Mouse (Mus musculus) spleen, adult 12 weeks (tissue): Measurements from ENCODE around the gene Kel.

Experiments
- DNase-seq: peaks from one replicate; pipeline ENCODE4 v3.0.0; 2022; ENCODE audit warnings: low spot score

The Kel gene

DNA sequence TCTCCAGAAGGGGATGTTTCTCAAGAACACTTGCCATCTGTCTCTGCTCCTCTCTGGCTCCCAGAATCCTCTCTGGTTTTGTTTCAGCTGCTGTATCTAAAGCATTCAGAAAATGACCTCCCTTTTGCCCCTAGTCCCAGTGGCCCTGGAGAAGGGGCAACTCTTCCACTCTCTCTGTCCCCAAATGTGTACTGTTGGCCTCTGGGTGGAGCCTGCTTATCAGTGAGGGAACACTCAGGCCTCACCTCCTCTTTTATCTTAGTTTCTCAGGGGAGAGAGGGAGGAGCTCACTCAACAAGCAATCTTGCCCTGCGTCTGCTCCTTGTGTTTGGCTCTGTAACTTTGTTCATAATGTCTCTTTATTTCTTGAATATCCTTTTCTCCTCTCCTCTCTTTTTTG is at the start of gene Kel:
Gene Kel (minus strand): TSS at position 217 of the 400 bp plus-strand sequence.
- peak; percentile 67 for DNase-seq

DNA sequence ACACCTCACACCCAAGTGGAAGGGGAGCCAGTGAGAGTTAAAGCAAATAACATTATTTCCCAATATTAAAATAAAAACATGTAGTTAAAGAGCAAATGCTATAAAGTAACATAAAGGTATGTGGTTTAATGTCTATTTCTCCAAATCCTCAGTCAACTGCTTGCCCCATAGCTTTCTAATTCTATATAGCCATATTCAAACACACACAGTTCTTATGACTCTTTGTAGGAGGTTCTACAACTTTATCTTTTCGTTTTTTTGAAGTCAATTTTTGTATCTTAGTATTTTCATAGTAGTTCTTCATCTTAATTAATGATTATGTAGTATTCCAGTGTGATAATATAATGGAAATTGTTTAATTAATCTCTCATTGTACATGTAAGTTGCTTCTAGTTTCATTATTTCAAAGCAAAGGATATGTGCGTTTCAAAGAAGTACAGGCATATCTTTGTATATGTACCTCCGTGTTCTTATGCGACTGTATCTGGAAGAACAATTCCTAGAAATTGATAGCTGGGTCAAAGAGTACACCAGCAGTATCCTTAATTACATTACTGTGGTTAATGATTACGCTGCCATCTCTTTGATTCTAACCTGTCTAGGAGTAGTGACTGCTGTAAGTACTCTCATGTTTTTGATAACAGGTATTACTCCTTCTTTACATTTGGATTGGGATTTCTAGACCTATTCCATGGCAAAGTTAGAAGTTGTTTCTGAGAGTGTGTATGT is 40.7 kb upstream of the Kel start:
- DNase-seq: no peak

DNA sequence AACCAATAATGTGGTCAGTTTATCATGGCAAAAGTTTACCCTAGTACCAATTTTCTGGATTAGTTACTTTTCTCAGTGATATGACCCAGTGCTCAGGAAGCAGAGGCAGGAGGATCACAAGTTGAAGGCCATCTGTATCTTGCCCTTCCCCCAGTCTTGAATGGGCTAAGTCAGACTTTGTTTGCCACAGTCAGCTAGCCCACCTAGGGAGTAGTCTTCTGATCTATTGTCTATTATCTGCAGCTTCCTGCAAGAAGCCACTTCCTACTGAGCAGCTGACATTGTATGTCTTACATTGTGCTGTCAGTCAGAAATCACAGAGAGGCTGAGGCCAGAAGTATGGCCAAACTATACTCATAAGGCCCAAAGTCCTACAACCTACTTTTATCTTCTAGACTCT is 37.0 kb upstream of the Kel start:
- DNase-seq: no peak

DNA sequence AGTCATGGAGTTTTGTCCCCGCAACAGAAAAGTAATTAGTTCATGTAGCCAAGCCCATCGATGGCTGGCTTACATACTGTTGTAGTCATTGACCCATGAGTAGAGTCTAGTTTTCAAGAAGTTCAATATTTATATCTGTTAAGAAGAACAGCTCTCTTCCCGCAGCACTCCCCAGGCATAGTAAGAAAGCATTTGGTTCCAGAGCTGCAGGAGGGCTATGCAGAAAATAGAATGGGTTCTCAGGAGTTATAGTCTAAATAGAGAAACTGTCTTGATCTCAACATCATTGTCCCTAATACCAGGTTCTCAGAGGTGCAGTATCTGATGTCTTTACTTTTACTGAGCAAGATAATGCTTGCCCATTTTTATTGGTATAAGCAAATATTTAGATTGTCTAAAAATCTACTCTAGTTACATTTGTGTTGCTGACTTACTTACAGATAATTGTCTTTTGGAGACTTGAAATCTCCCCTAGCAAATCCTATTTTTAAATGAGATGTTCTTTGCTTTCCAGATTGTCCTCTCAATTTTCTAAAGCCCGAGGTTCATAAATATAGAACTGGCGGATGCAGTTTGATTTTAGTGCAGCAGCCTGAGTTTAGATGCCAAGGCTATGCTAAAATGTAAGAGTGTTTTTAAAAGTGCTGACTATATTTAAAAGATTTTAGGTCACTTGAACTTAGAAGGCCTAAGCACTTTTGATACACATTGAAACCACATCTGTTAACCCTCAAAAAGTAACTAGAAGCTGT is 30.8 kb upstream of the Kel start:
- no peak for DNase-seq

DNA sequence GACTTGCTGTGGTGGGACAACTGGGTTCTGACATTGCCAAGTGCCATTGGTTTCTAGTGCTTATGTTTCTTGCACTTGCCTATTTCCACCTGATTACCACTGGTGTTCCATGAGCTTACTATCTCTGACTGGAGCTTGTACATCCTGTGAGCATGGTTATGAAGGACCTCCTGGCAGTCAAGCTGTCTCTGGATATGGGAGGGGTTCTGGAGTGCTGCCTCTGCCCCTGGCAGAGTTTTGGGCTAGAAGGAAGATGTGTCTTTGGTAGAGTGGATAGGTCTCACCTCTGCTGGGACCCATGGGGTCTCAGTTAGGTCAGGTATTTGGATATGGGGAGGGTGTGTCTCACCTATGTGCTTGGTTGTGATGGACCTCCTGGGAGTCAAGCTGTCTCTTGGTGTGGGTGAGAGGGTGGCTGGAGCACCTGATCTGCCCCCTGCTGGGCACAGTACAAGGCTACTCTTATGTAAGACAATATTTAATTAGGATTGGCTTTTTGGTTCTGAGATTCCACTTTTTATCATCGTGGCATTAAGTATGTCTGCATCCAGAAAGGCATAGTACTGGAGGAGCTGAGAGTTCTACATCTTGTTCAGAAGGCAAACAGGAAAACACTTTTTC is 24.0 kb upstream of the Kel start:
- no peak for DNase-seq

DNA sequence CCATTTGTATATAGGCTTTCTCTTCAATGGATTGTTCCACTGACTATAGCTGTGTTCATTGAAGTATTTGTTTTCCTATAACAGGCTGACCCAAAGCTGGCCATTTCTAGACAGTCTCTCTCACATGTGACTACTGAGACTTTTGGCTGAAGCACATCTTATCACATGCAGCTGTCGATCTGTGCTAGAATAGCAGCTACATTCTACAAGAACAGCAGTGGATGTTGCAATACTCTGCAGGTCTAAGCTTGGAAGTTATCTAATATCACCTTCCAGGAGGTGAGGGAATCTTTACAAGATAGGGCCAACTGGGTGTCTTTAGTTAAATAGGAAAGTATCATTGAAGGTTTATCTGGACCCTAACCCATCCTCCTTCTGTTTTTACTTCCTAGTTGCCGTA is 17.3 kb upstream of the Kel start:
- DNase-seq: no peak

GRCm38 (mm10) chr6:41710281-41710680 is 6.1 kb upstream of the Kel start:
- no peak for DNase-seq

GRCm38 (mm10) chr6:41706275-41706674 is 2.1 kb upstream of the Kel start:
- peak; percentile 42 for DNase-seq

DNA sequence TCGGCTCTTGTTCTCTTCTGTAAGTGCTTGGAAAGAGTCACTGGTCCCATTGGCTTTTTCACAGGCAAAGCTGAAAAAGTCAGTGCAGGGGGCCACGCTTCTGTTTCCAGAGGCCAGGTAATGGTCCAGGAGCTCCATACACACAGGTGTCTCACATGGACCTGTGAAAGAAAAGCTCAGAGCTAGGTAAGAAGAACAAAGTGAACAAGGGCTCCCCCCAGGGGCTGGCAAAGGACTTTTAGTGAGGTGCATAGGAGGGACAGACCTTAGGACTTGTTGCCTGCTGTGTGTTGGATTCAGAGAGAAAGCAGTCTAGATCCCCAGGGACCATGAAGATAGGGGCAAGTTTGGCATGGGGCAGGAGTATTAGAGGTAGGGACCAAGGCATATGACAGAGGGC is 1.2 kb downstream of the Kel start:
- DNase-seq: peak; percentile 66

GRCm38 (mm10) chr6:41701245-41701644 is 2.9 kb downstream of the Kel start:
- DNase-seq: no peak

- DNase-seq: no peak
Measured at GRCm38 (mm10) chr6:41694407-41694806, 9.7 kb downstream of the Kel start.

GRCm38 (mm10) chr6:41692200-41692599 is 11.9 kb downstream of the Kel start:
- DNase-seq: no peak

- no peak for DNase-seq
Measured at GRCm38 (mm10) chr6:41685596-41685995, 18.5 kb downstream of the Kel start.

- DNase-seq: no peak
Measured at GRCm38 (mm10) chr6:41684911-41685310, 19.2 kb downstream of the Kel start.

DNA sequence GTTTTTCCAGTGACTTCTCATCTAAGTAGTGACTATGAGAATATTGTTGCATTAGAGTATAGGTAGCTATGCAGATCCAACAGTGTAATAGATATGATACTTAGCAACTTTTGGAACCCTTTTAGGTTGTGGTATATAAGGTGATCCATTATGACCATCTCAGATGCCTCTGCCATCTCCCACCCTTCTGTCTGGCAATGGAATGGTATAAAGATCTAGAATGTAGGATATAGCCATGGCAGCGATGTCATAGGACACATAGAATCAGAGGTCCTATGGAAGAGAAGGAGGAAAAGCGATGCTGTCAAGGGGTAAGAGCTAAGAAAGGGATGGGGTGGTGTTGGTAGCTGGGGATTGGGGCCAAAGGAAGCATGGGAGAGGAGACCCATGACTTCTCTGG is 20.0 kb downstream of the Kel start, which contains the start of gene Llcfc1:
Gene Llcfc1 (plus strand): TSS at position 301 of the 400 bp plus-strand sequence.
- no peak for DNase-seq

DNA sequence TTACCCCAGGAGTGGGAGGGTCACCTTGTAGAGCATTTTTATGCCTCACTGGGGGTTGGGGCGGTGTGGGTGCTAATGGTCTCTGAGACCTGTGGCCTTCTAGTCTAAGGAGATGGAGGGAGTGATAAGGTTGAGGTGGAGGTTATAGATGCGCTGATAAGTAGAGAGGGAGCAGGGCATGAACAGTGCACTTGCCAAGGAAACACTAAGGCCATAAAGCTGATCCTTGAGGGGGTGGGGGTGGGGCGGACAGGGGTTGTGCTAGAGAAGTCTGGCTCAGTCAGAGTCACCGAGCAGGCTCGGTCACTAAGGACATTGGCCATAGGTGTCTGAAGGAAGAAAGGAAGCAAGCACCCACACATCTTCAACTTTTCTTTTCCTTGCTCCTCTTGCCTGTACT is 22.5 kb downstream of the Kel start:
- no peak for DNase-seq

DNA sequence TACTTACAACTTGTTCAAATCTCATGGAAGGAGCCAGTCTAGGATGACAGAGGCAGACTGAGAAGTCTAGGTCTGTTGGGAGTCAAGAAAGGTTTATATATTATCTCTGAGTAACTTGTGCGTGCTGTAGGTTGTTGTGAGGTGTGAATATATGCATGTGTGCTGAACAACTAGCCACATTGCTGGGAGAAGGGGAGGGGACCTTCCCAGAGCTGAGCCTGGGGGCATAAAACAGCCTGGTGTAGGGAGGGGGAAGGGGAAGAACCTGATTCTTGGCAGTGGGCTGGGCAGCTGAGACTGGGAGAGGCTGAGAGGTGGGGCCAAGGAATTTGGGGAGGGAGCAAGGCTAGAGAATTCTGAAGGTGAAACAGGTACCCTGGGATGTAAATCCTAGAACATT is 23.5 kb downstream of the Kel start, which contains the start of gene Trpv5:
Gene Trpv5 (minus strand): TSS at position 101 of the 400 bp plus-strand sequence.
- no peak for DNase-seq

DNA sequence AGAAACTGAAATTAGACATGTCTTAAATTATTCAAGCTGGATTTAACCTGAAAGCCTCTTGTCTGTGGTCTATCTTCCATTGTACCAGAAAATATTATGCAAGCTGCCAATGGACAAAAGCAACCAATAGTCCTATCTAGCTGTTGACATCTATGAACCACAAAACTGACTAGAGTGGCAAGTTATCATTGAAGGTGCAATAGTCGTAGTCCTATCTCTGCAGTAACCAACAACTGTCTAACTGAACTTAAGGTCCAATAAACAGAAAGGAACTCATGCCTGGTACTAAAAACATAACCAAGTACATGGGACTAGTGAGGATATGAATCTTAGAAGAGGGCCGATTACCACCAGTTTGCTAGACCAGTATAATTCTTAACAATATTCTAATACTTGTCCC is 27.6 kb downstream of the Kel start:
- DNase-seq: no peak

- DNase-seq: no peak
Measured at GRCm38 (mm10) chr6:41662320-41662719, 41.8 kb downstream of the Kel start.

GRCm38 (mm10) chr6:41658487-41658886 is 45.7 kb downstream of the Kel start:
- DNase-seq: no peak

- no peak for DNase-seq
Measured at GRCm38 (mm10) chr6:41654648-41655047, 49.5 kb downstream of the Kel start.

DNA sequence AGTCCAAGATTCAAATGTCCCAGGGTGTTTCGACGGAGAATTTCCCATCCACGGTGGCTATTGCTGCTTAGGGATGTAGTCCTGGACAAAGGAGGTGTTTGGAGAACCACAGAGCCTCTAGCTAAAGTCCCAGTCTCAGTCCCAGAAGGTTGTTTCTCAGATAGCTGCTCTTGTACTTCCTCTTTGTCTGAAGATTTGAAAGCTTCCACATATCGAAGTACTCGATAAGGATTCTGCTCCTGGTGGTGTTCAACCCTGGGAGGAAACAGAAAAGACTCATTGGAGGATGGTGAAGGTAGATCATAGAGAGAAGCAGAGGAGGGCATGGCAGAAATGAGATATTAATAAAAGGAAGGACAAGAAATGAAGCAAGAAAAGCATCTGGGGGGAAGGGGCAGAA is 51.0 kb downstream of the Kel start:
- no peak for DNase-seq

GRCm38 (mm10) chr6:41646672-41647071 is 57.5 kb downstream of the Kel start:
- no peak for DNase-seq
